Mouse (Mus musculus): Measurements from ENCODE around the gene Got2. TPM values are rescaled to one million over a fixed set of nuclear protein-coding genes. Genes with fewer than 3 reads are reported as not detected.

Gene Got2
- total and polyA plus RNA-seq, 3 experiments: 105 to 421 (median 179) TPM

- H3K36me3 ChIP-seq (ENCODE audit: control insufficient read depth in 1 of 2, insufficient read depth in 2 of 2, low read length in 2 of 2): peaks cover 0 to 9% of the 10 kb centered on the region in 2 experiments; a peak in 2 of 4 replicates
- TF ChIP-seq POLR2A (IDR thresholded peaks at IDR 0.05; ENCODE audit: control insufficient read depth in 1 of 2, insufficient read depth in 1 of 2, low read depth in 1 of 2, low read length in 2 of 2, poor library complexity in 1 of 2): no peak
- TF ChIP-seq POLR2AphosphoS2 (IDR thresholded peaks at IDR 0.05; ENCODE audit: low read length): no peak
- TF ChIP-seq CHD2 (IDR thresholded peaks at IDR 0.05; ENCODE audit: low read length): no peak
- TF ChIP-seq NRF1 (IDR thresholded peaks at IDR 0.05; ENCODE audit: insufficient read depth, low read depth, low read length, poor library complexity, severe bottlenecking): no peak
- no peak for TF ChIP-seq MAX (IDR thresholded peaks at IDR 0.05; ENCODE audit: low read length)
- TF ChIP-seq JUND (IDR thresholded peaks at IDR 0.05; ENCODE audit: low read depth, low read length): no peak
- TF ChIP-seq EP300 (IDR thresholded peaks at IDR 0.05; ENCODE audit: low read depth in 1 of 2, low read length in 2 of 2): no peak
- no peak for TF ChIP-seq CTCF (IDR thresholded peaks at IDR 0.05 in 2 of 3, conservative IDR thresholded peaks at IDR 0.05 in 1 of 3; ENCODE audit: control insufficient read depth in 1 of 3, insufficient read depth in 1 of 3, low read depth in 2 of 3, low read length in 3 of 3, poor library complexity in 1 of 3, severe bottlenecking in 1 of 3)
- no peak for TF ChIP-seq CHD1 (IDR thresholded peaks at IDR 0.05; ENCODE audit: low read depth, low read length)
- no peak for TF ChIP-seq ZKSCAN1 (IDR thresholded peaks at IDR 0.05; ENCODE audit: low read depth, low read length)
- no peak for TF ChIP-seq TAL1 (IDR thresholded peaks at IDR 0.05; ENCODE audit: low read length)
- no peak overlapping the region for H3K4me3 ChIP-seq (ENCODE audit: control insufficient read depth in 1 of 2, insufficient read depth in 1 of 2, low read depth in 2 of 2, low read length in 2 of 2)
Measured at GRCm38 (mm10) chr8:95843968-95844367, 44.4 kb downstream of the Got2 start.

DNA sequence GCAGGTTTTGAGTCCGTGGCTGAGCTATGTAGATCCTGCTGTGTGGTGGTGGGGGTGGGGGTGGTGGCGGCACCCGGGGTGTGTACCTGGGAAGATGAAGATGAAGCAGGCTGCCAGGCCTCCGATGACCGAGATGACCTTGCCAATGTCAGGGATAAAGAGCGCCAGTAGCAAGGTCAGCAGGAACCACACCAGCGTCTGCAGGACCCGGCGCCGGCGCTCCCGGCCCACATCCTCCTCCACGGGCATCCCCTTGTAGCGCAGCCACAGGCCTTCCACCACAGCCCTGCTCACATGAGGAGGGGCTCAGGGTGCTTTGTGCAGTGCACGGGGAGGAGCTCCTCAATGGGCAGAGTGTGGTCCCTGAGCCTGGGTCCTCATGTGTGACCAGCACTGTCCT is 46.9 kb downstream of the Got2 start:
- Histone ChIP-seq H3K4me1 (ENCODE audit: control insufficient read depth in 1 of 2, insufficient read depth in 2 of 2, low read length in 2 of 2) (no peaks in the 10 kb centered on the region), H3K27me3 (ENCODE audit: control insufficient read depth in 1 of 2, insufficient read depth in 2 of 2, low read length in 2 of 2) (no peaks in the 10 kb centered on the region), H3K9me3 (replicated peaks; ENCODE audit: insufficient read depth, low read length) (no peaks in the 10 kb centered on the region), H3K27ac (ENCODE audit: control insufficient read depth, low read depth, low read length) (no peak overlapping the region), H3K36me3 (ENCODE audit: control insufficient read depth in 1 of 2, insufficient read depth in 2 of 2, low read length in 2 of 2) (no peaks in the 10 kb centered on the region), H3K9ac (ENCODE audit: control insufficient read depth, low read depth, low read length, poor library complexity, severe bottlenecking) (no peak overlapping the region), H3K4me3 (ENCODE audit: control insufficient read depth in 1 of 2, insufficient read depth in 1 of 2, low read depth in 2 of 2, low read length in 2 of 2) (no peak overlapping the region), H3K79me2 (ENCODE audit: control insufficient read depth, insufficient read depth, low read length, poor library complexity) (no peaks in the 10 kb centered on the region)
- no peak for DNase-seq (ENCODE audit: low read depth, low spot score)
- TF ChIP-seq BHLHE40 (IDR thresholded peaks at IDR 0.05; ENCODE audit: borderline replicate concordance, low read depth, low read length): no peak
- no peak for TF ChIP-seq MYC (IDR thresholded peaks at IDR 0.05; ENCODE audit: low read depth, low read length)
- TF ChIP-seq KAT2A (conservative IDR thresholded peaks at IDR 0.05; ENCODE audit: low read depth, low read length): no peak
- TF ChIP-seq CTCF (IDR thresholded peaks at IDR 0.05 in 2 of 3, conservative IDR thresholded peaks at IDR 0.05 in 1 of 3; ENCODE audit: control insufficient read depth in 1 of 3, insufficient read depth in 1 of 3, low read depth in 2 of 3, low read length in 3 of 3, poor library complexity in 1 of 3, severe bottlenecking in 1 of 3): no peak
- TF ChIP-seq ZMIZ1 (IDR thresholded peaks at IDR 0.05; ENCODE audit: low read depth, low read length): no peak
- no peak for TF ChIP-seq UBTF (IDR thresholded peaks at IDR 0.05; ENCODE audit: borderline replicate concordance, insufficient read depth, low read depth, low read length)
- TF ChIP-seq JUND (IDR thresholded peaks at IDR 0.05; ENCODE audit: low read depth, low read length): no peak
- no peak for TF ChIP-seq TAL1 (IDR thresholded peaks at IDR 0.05; ENCODE audit: low read length)
- TF ChIP-seq MYB (IDR thresholded peaks at IDR 0.05; ENCODE audit: low read depth, low read length): no peak
- no peak for TF ChIP-seq USF1 (IDR thresholded peaks at IDR 0.05; ENCODE audit: low read depth, low read length)
- no peak for TF ChIP-seq POLR2AphosphoS2 (IDR thresholded peaks at IDR 0.05; ENCODE audit: low read length)
- TF ChIP-seq TCF12 (IDR thresholded peaks at IDR 0.05; ENCODE audit: low read depth, low read length): no peak
- TF ChIP-seq SIN3A (IDR thresholded peaks at IDR 0.05; ENCODE audit: low read length): no peak
- TF ChIP-seq CHD1 (IDR thresholded peaks at IDR 0.05; ENCODE audit: low read depth, low read length): no peak
- no peak for TF ChIP-seq ZC3H11A (IDR thresholded peaks at IDR 0.05; ENCODE audit: low read depth, low read length)
- TF ChIP-seq CHD2 (IDR thresholded peaks at IDR 0.05; ENCODE audit: low read length): no peak
- TF ChIP-seq HCFC1 (IDR thresholded peaks at IDR 0.05; ENCODE audit: low read depth, low read length): no peak
- TF ChIP-seq GABPA (IDR thresholded peaks at IDR 0.05; ENCODE audit: low read depth, low read length): no peak

More at GRCm38 (mm10) chr8:95843968-95844367, 44.4 kb downstream of the Got2 start:
- Histone ChIP-seq H3K9me3 (replicated peaks; ENCODE audit: insufficient read depth, low read length) (no peaks in the 10 kb centered on the region), H3K79me2 (ENCODE audit: control insufficient read depth, insufficient read depth, low read length, poor library complexity) (no peaks in the 10 kb centered on the region), H3K4me1 (ENCODE audit: control insufficient read depth in 1 of 2, insufficient read depth in 2 of 2, low read length in 2 of 2) (peaks cover 2 to 9% of the 10 kb centered on the region in 2 experiments; a peak in 3 of 4 replicates), H3K27ac (ENCODE audit: control insufficient read depth, low read depth, low read length) (no peak overlapping the region), H3K27me3 (ENCODE audit: control insufficient read depth in 1 of 2, insufficient read depth in 2 of 2, low read length in 2 of 2) (no peaks in the 10 kb centered on the region), H3K9ac (ENCODE audit: control insufficient read depth, low read depth, low read length, poor library complexity, severe bottlenecking) (no peak overlapping the region)
- DNase-seq (ENCODE audit: low read depth, low spot score): no peak
